Mouse (Mus musculus) hindbrain, embryonic 11.5 days (tissue): ENCODE measurements around the gene Tifab. TPM values are rescaled to one million over a fixed set of nuclear protein-coding genes. Genes with fewer than 3 reads are reported as not detected.

ENCODE experiments used
- ATAC-seq: fragments of 200-750 bp; cut with Nextera tagmentation; 2 replicates; pipeline ENCODE4 v1.8.0; 2017; ENCODE audit warnings: mild to moderate bottlenecking, moderate TSS enrichment, moderate library complexity; ENCODE audit not compliant: low FRiP score
- DNase-seq: peaks from one replicate; pipeline ENCODE4 v3.0.0-alpha.2; 2015; ENCODE audit warnings: low spot score
- H3K27ac ChIP-seq: fragments of 300-500 bp; sonication (generic); 2 replicates; pipeline ENCODE4 v1.5.1; 2014; ENCODE audit warnings: mild to moderate bottlenecking, low read depth, low read length
- H3K27me3 ChIP-seq: fragments of 300-500 bp; sonication (generic); 2 replicates; pipeline ENCODE4 v1.6.1; 2014; ENCODE audit warnings: mild to moderate bottlenecking, low read length, moderate library complexity, mixed read lengths; ENCODE audit not compliant: control insufficient read depth, insufficient read depth
- H3K36me3 ChIP-seq: fragments of 300-500 bp; sonication (generic); 2 replicates; pipeline ENCODE4 v1.6.1; 2014; ENCODE audit warnings: mild to moderate bottlenecking, low read length, moderate library complexity, mixed read lengths; ENCODE audit not compliant: control insufficient read depth, insufficient read depth
- H3K4me1 ChIP-seq: fragments of 300-500 bp; sonication (generic); replicated peaks from 2 replicates; pipeline ENCODE4 v1.6.1; 2014; ENCODE audit warnings: low read length, mixed read lengths; ENCODE audit not compliant: control insufficient read depth, insufficient read depth
- H3K4me2 ChIP-seq: fragments of 300-500 bp; sonication (generic); replicated peaks from 2 replicates; pipeline ENCODE4 v1.6.1; 2014; ENCODE audit warnings: mild to moderate bottlenecking, low read depth, low read length
- H3K4me3 ChIP-seq: fragments of 300-500 bp; sonication (generic); 2 replicates; pipeline ENCODE4 v1.5.1; 2014; ENCODE audit warnings: low read depth, low read length
- H3K9ac ChIP-seq: fragments of 300-500 bp; sonication (generic); 2 replicates; pipeline ENCODE4 v1.6.1; 2014; ENCODE audit warnings: low read depth, low read length
- H3K9me3 ChIP-seq: fragments of 300-500 bp; sonication (generic); 2 replicates; pipeline ENCODE4 v1.6.1; 2016; ENCODE audit warnings: low read length; ENCODE audit not compliant: control insufficient read depth
- WGBS: fragments of 180-500 bp; shearing (Covaris S2); extraction: QIAGEN DNeasy Blood & Tissue Kit; methylation state at CpG from one replicate; pipeline ENCODE4 v1.1.7; 2014; 5-methylcytosine and 5-hydroxymethylcytosine counted together
- polyA plus RNA-seq: library from polyadenylated mRNA; unstranded; fragments of >200 nt; fragmentation: Nextera tagmentation; extraction: Ambion mirVana; gene quantifications from 2 replicates; pipeline ENCODE4 v1.2.1, GENCODE M21; 2014

The Tifab gene
- polyA plus RNA-seq, 1 experiment from 2014 or later = 0.71 TPM

GRCm38 (mm10) chr13:56136200-56136599 is 42.5 kb downstream of the Tifab start, which contains the start of gene H2afy:
Gene H2afy, minus strand, starts transcription at chr13:56136361.
- H3K9ac ChIP-seq = peak within 1 kb of the TSS; percentile 98
- peak within 1 kb of the TSS; percentile 99 for H3K4me3 ChIP-seq
- H3K27me3 ChIP-seq = no peaks in the 10 kb centered on the region
- H3K4me2 ChIP-seq = peak within 1 kb of the TSS; percentile 75
- H3K9me3 ChIP-seq = no peaks in the 10 kb centered on the region
- ATAC-seq (no peak), DNase-seq (no peak)
- H3K36me3 ChIP-seq = no peaks in the 10 kb centered on the region
- peaks cover 2% of the 10 kb centered on the region; the same call in 1 of the 2 replicates for H3K4me1 ChIP-seq
- WGBS = 83% methylated on average over 2 of the region's 2 CpGs
- H3K27ac ChIP-seq = peak within 1 kb of the TSS; percentile 78

- WGBS = 1% methylated on average over 56 of the region's 89 CpGs
- DNase-seq (peak; percentile 90), ATAC-seq (peak; percentile 86)
- Histone ChIP-seq H3K9me3 (no peaks in the 10 kb centered on the region), H3K4me1 (peaks cover 2% of the 10 kb centered on the region; the same call in 1 of the 2 replicates), H3K9ac (peak overlapping the region; percentile 98), H3K4me3 (peak overlapping the region; percentile 99), H3K36me3 (peaks cover 1% of the 10 kb centered on the region; the same call in 1 of the 2 replicates), H3K27ac (peak overlapping the region; percentile 78), H3K4me2 (peak overlapping the region; percentile 75), H3K27me3 (no peaks in the 10 kb centered on the region)
Observed at GRCm38 (mm10) chr13:56135231-56136052, 43.2 kb downstream of the Tifab start.

GRCm38 (mm10) chr13:56134631-56135181 is 44.0 kb downstream of the Tifab start:
- Histone ChIP-seq H3K4me1 (peaks cover 2% of the 10 kb centered on the region; the same call in 1 of the 2 replicates), H3K9me3 (no peaks in the 10 kb centered on the region), H3K36me3 (peaks cover 3% of the 10 kb centered on the region; the same call in 1 of the 2 replicates), H3K4me3 (peak overlapping the region; percentile 99), H3K27ac (peak overlapping the region; percentile 78), H3K9ac (peak overlapping the region; percentile 98), H3K4me2 (peak overlapping the region; percentile 75), H3K27me3 (no peaks in the 10 kb centered on the region)
- under 1% methylated on average over 38 of the region's 50 CpGs for WGBS
- DNase-seq (peak; percentile 62), ATAC-seq (peak; percentile 58)

GRCm38 (mm10) chr13:56134031-56134430 is 44.7 kb downstream of the Tifab start:
- Histone ChIP-seq H3K4me3 (peak overlapping the region; percentile 99), H3K4me2 (peak overlapping the region; percentile 75), H3K27me3 (no peaks in the 10 kb centered on the region), H3K4me1 (peaks cover 2% of the 10 kb centered on the region; the same call in 1 of the 2 replicates), H3K9ac (peak overlapping the region; percentile 98), H3K9me3 (no peaks in the 10 kb centered on the region), H3K27ac (no peak overlapping the region), H3K36me3 (peaks cover 3% of the 10 kb centered on the region; the same call in 1 of the 2 replicates)
- 58% methylated on average over 5 of the region's 5 CpGs for WGBS
- no peak for DNase-seq
- ATAC-seq = no peak

GRCm38 (mm10) chr13:56132941-56133340 is 45.7 kb downstream of the Tifab start:
- H3K9me3 ChIP-seq = no peaks in the 10 kb centered on the region
- H3K27me3 ChIP-seq = no peaks in the 10 kb centered on the region
- DNase-seq (no peak), ATAC-seq (no peak)
- H3K4me1 ChIP-seq = peaks cover 2% of the 10 kb centered on the region; the same call in 1 of the 2 replicates
- WGBS = 91% methylated on average over 7 of the region's 7 CpGs
- no peak overlapping the region for H3K27ac ChIP-seq
- H3K9ac ChIP-seq = no peak overlapping the region
- H3K4me3 ChIP-seq = no peak overlapping the region
- H3K4me2 ChIP-seq = no peak overlapping the region
- H3K36me3 ChIP-seq = peaks cover 7% of the 10 kb centered on the region

- H3K4me1 ChIP-seq = peaks cover 2% of the 10 kb centered on the region; the same call in 1 of the 2 replicates
- 88% methylated on average over 11 of the region's 11 CpGs for WGBS
- no peaks in the 10 kb centered on the region for H3K9me3 ChIP-seq
- no peak overlapping the region for H3K9ac ChIP-seq
- H3K4me3 ChIP-seq = no peak overlapping the region
- no peak overlapping the region for H3K27ac ChIP-seq
- H3K4me2 ChIP-seq = no peak overlapping the region
- peaks cover 9% of the 10 kb centered on the region for H3K36me3 ChIP-seq
- no peaks in the 10 kb centered on the region for H3K27me3 ChIP-seq
- DNase-seq = no peak
- ATAC-seq = no peak
Observed at GRCm38 (mm10) chr13:56132326-56132936, 46.3 kb downstream of the Tifab start.

GRCm38 (mm10) chr13:56130544-56130943 is 48.1 kb downstream of the Tifab start:
- 87% methylated on average over 8 of the region's 8 CpGs for WGBS
- H3K9me3 ChIP-seq = no peaks in the 10 kb centered on the region
- DNase-seq (no peak), ATAC-seq (no peak)
- H3K9ac ChIP-seq = no peak overlapping the region
- peaks cover 19% of the 10 kb centered on the region for H3K36me3 ChIP-seq
- H3K4me1 ChIP-seq = no peaks in the 10 kb centered on the region; the same call in 1 of the 2 replicates
- no peak overlapping the region for H3K4me2 ChIP-seq
- no peak overlapping the region for H3K4me3 ChIP-seq
- no peak overlapping the region for H3K27ac ChIP-seq
- no peaks in the 10 kb centered on the region for H3K27me3 ChIP-seq

GRCm38 (mm10) chr13:56129578-56129977 is 49.1 kb downstream of the Tifab start:
- Histone ChIP-seq H3K4me3 (no peak overlapping the region), H3K27me3 (no peaks in the 10 kb centered on the region), H3K4me2 (no peak overlapping the region), H3K27ac (no peak overlapping the region), H3K9me3 (no peaks in the 10 kb centered on the region), H3K36me3 (peaks cover 25% of the 10 kb centered on the region), H3K9ac (no peak overlapping the region), H3K4me1 (no peaks in the 10 kb centered on the region; the same call in 1 of the 2 replicates)
- no peak for ATAC-seq
- DNase-seq = no peak
- WGBS = 98% methylated on average over 3 of the region's 3 CpGs
